Mouse (Mus musculus) testis, postnatal 14 days (tissue): Measurements from ENCODE around the gene Tshz2.

ENCODE experiments used
- DNase-seq: peaks from one replicate; pipeline ENCODE4 v3.0.0; 2021; ENCODE audit warnings: low spot score

The Tshz2 gene

DNA sequence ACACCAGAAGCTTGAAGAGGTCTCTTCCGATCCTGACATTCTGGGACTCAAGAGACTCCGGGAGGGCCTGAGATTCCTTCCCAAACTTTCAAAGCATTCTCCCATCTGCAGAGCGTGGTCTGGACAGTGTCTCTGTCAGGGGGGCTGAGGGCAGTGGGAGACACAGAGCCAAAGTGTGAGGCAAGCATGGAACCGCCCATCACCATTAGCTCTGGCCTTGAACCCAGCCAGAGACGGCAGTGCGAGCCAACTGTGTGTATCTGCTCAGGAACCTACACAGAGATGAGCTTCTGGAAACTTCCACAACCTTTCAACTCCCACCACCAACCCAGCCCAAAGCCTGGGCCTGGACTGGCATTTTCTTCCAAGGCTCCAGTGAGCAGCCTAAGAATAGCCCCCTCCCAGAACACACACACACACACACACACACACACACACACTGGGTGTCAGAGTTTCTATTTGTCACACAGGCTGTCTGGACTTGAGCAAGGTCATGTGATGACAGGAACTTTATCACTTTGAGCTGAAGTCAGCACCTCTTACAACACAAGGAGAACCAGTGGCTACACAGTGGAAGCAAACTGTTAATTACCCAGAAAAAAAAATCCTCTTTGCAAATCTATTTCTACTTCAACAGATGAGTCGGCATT is 67.2 kb downstream of the Tshz2 start:
- peak; percentile 21 for DNase-seq

DNA sequence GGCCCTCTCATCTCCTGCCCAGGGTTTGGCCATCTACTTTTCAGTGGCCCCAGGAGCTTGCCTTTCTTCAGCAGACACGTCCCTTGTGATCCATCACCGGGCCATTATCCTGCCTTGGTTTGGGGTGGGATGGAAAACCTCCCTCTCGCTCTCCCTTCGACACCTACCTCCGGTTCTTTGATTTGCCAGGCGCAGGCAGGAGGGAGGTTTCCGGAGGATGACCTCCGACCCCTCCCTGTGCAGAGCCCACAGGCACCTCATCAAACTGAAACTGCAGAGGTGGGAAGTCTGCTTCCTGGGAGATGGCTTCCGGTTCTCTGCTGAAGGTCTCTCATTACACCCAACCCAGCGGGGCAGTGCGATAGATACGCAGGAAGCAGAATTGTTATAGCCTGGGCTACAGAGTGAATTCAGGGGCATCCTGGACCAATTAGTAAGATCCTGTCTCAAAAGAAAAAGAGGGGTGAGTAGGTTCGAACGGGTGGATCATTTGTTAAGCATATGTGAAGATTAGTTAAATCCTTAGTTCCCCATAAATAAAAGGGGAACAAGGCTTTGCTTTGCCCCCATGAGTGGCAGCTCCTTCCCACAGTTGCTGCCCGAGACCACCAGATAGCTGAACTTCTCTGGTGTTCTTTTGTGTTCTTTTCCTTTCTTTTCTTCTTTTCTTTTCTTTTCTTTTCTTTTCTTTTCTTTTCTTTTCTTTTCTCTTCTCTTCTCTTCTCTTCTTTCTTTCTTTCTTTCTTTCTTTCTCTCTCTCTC is 70.1 kb downstream of the Tshz2 start:
- no peak for DNase-seq

DNA sequence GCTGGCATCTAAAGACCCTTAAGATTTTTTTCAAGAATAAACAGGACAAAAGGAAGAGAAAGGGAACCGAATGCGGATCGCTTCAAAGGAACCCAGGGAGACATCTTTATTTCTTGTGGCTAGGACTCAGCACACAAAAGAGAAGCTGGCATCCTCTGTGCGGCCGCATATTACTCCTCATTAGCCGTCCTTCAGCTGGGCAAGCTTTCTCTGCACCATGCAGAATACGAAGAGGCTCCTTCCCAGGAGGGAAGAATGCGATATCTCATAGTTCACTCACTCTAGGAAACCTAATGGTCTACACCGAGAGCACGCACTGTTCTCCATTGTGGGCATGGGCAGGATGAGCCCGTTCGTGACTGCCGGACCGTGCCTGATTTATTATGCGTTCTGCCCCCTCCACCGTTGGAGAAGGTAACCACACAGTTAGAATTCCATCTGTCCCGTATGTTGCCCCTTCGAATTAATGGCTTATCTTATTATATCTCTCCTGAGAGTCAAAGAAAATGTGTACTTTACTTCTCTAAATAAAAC is 89.0 kb downstream of the Tshz2 start:
- DNase-seq = no peak

DNA sequence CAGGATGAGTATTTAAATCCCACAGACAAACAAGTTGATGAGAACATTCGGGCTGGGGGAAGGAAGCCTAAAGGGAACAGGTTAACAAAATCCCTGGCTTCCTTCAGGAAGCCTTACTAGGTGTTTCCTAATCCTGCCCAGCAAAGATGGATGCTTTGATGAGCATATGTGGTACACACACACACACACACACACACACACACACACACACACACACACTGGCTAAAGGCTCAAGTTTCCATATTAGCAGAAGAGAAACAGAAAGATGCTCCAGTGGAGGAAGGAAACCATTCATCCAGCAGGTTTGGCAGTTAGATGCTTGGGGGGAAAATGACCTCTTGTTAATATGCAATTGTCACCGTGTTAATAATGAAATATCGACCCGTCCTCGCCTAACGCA is 89.5 kb downstream of the Tshz2 start:
- no peak for DNase-seq

DNA sequence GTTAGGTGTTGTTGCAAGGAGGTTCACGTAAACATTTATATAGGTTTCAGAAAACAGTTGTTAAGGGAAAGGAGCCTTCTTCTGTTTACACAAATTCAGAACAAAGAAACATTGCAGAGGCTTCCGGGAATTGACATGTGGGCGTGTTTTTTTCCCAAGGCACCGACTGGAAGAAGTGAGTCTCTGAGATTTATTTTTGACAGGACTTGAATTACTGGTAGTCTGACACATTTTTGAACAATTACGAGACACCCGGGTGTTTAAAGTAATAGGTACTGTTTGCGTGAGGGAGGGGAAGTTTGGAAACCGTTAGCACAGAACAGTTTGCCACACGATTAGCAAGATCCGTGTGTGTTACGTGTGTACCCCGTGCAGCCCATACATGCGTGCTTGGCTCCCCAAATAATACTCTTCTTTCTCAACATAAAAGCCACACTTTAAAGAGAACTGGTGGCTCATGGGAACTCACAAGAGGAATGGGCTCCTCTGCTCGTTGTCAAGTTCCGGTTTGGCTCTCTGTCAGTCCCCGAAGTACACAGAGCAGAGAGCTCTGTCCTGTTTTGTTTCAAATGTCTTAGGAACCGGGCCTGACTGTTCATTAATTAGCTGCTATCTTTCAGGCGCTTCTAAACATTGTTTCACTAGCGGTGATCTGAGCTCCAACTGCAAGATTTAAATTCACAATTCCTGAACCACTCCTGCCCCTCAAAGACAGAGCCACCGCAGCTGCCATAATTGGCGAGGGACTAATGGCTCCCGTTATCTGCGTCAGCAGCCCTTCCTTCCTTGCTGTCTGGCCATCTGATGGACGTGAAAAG is 91.0 kb downstream of the Tshz2 start:
- DNase-seq = no peak

DNA sequence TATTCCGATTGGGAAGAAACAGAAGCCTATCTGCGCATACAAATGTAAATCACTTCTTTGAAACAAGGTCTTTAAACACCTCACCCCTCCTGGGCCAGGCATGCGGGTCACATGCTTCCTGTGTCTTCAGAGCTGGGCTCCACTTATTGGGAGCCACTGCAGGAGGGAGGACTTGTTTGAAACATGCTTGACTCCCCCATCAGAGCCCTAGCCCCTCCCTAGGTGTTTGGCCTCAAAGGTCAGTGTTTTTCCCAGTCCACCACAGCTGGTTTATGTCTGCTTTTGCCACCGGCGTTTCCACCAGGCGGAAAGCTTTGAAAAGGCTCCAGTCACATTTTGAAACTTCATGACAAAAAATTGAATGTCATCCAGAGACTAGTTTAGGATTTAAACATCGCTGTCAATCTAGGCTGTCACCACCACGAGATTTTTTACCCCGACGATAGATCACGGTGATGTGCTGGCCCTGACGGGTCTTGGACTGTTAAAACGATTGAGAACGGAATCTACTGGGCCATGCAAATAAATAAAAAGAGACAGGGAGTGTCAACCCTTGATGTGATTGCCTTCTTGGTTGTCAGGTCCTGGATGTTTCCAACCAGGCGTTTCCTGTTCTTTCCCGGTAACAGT is 96.0 kb downstream of the Tshz2 start:
- no peak for DNase-seq

DNA sequence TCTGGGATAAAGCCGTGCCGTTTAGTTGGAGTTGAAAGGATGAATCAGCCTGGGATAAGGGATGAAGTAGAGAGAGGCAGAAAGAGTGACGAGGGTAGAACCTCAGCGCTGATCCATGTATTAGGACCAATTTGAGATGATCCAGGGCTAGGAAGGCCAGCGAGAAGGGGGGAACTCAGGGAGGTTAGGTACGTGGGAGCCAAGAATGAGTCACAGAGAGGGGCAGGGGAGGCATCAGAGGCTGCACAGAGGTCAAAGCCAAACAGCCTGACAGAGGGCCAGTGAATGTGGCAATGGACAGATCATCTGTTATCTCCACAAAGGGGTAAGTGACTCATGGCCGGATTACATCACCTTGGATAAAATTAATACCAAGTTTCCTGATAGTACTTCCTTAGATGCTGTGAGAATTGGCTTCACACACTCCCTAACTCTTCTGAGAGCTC is 97.8 kb downstream of the Tshz2 start:
- no peak for DNase-seq

DNA sequence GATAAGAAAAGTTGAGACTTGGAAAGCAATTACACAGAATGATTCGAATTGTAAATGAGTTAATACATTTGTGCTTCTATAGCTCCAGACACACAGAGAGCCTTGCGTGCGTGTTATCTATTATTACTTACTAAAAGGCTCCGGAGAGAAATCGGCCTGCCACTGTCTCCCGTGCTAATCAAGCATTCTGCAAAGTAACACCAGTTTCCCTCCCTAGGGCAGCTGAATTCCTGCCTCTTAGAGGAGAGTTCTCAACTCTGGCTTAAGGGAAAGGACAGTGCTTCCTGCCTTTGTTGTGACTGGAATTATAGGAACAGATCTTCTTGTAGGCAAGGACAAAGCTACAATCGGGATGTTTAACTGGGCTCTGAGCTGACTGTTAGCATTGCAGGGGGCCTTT is 101.2 kb downstream of the Tshz2 start:
- DNase-seq = no peak

DNA sequence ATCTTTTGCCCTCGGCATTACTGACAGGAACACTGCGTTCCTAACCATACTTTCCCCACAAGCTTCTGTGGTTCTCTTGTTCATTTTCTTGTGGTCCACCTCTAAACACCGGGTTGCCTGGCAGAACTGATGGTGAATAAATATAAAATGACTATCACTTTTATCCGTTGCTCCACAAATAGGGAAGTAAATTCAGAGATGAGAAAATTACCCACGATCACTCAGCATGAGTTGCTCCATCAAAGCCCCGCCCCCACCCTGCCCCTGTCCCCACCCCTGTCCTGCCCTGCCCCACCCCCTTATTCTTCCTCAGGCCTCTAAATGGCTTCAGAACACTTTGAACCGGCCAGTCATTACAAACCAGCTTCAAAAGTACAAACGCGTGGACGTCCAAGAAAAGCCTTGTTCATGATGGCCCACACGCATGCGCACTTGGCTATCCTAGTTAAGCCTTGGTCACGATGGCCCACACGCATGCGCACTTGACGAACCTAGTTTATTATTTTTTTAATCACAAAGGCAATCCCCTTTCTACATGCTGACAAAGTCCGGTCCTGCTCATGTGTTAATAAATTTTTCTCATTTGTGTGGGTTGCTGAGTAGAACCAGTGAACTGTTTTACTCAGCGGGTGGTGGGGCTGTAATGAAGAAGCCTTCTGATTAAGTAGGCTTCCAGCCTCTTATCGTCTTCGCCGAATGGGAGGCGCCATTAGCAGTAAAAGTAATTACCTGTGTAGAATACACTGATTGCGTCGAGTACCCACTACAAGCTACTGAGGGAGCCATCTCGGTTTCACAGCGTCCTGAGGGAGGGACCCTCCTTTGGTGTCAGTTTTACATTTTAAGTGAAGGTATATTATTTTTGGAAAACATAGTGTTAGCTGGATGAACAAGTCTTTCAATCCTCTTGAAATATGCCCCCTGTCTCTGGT is 102.9 kb downstream of the Tshz2 start:
- peak; percentile 75 for DNase-seq

DNA sequence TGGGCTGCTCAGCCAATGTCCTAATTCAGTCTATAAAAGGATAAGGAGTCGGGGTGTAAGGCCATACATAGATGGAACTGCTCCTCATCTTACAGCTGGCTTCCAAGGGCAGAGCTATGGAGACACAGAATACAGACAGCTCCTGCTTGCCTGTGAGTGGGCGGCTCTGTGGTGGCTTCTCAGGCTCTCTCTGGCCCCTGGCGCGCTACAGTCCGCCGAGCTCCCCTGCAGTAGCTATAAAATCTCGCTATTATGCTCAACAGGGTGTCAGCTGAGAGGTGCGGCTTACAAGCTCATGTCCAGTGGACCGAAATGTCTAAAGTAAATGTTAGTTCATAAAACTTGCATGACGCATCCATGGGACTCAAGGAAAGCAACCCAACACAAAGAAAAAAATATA is 108.2 kb downstream of the Tshz2 start:
- DNase-seq = no peak

DNA sequence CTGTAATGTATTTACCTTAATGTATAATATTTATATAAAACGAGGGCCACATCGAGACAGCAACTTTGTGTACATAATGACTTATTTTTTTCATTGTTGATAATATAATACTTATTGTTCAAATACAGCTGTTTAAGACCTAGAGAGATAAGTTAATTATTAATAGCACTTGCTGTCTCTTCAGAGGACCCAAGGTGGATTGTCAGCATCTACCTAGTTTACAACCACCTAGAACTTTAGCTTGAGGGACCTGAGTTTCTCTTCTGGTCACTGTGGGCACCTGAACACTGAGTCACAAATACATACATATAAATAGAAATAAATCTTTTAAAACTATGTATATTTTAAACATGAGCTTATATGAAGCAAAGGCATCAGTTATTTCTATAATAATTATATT is 110.0 kb downstream of the Tshz2 start:
- no peak for DNase-seq

DNA sequence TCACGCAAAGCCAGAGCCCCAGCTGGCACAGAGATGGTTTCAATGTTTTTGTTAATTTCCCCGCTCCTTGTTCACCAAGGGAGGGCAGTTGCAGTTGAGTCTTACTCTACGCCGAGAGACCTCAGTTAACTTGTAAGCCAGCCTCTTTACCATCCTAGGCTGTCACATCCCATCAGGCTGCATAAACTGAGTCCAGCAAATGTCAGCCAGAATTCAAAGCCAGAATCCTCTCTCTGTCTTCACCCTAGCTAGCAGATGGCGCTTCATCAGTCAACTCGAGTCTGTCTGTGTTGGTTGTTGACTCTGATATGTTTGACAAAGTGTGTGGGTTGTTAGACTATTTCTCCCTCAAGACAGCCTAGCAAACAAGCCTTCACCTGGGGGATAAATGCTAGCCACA is 110.5 kb downstream of the Tshz2 start:
- no peak for DNase-seq

DNA sequence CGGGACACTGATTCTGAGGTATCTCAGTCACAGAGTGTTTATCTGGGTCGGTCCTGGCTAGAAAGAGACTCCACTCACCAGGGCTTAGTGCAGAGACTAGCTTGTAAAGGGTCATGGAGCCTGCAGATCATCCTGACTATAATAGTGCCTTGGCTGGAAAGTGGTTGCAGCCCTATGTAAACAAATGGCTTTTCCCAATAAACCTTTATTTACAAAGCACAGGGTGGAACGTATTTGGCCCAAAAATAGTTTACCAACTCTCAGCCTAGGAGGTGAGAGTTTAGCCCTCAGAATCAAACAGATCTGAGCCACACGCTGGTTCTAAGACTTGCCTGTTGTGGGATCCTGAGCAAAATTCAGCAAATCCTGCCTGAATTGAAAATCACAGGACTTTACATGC is 111.1 kb downstream of the Tshz2 start:
- DNase-seq = no peak

DNA sequence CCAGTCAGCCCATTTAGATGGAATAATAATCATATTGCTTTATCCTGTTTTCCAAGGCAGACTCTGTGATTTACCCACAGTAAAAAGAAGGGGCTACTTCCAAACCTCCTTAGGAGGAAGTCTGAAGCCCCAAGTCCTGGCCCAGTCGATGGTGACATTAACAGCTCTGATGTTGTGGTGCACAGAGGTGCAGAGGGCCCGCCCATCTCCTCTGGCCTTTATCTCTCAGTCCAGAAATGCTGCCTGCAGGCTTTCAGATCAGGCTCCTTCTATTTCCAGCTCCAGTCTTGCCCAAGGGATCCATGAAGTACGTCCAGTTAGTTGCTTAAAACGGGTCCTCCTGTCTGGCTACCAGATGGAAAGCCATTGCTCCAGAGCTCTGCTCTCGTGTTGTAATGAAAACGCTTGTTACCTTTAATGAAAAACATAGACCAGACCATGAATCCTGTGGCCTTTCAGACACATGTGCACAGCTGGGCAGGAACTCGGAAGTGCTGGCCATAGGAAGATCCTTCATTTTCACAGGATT is 114.4 kb downstream of the Tshz2 start:
- no peak for DNase-seq

DNA sequence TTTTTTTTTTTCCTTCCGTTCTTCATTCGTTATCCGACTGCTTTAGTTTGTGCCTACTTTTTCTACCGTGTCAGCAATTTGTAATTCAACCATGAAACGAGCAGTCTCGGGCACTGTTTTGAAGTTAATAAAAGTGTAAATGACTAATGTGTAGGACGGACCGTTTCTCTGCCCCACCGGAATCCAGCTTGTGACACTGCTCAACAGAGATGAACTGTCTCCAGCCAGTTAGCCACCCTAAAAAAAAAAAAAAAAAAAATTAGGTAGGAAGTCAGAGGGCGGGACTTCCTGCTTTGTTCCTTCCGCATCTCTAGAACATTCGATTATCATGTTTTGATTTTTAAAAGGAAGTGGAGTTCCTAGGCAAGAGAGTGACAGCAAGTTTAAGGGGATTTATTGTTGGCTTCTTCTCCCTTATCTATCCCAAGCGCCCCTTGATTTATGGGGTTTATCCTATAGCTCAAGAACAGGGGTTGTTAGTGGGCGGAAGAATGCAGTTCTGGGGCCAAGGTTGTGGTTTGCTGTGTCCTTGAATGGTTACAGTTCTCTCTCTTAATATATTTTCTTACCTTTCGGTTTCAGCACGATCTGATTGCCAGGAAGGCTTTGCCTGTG is 116.6 kb downstream of the Tshz2 start:
- DNase-seq = no peak

DNA sequence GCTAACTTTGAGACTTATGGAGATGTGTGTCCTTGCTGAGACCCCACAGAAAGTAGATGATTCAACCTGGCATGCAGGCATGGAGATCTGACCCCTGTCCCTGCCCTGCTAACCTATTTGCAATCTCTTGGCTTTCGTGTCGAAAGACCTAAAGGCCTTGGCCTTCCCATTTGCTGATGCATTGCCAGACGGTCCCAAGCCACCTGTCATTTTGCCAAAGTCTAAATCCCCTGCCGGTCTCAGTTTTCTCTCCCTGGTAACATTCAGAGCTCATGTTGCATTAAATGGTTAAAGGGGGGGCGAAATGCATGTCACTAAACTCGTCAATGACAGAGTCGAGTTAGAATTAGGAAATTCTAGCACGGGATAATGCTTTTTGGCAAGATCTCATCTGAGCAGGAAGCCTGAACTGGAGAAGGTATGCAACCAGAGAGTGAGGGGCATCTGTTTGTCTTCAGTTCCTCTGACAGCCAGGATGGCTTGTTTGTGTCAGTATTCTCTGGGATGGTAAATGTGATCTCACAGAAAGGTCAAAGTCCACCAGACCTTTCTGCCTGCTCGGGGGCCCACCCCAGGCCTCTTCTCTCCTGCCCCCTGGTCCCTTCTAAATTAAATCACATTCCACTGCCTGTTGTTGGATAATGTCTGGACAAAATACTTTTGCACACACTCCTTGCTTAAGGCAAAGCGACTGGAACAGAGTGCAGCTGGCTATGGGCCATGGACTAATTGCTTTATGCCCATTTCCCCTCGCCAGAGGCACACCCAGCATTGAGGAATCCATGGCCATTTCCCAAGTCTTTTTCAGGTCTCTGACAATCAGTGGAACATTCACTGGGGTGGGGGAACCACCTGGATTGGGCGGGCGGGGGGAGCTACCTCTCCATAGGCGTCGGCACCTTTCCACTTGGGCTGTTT is 118.0 kb downstream of the Tshz2 start:
- DNase-seq = no peak

DNA sequence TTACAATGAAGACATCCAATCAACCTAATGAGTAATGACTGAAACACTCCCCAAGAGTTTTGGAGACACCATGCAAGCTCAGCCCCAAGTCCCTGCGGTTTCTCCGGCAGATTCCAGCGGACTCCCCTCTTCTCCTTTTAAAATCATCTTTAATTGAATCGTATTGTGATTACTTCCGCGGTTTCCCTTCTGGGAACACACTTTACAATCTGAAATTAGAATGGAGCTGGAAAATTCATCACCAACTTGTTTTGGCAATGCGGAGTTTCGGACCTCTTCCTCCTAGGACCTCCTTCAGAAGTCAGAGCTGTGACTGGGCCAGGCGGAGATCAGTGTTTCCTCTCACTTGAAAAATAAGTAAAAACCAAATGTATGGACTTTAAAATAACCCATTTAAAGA is 119.3 kb downstream of the Tshz2 start:
- DNase-seq = no peak

DNA sequence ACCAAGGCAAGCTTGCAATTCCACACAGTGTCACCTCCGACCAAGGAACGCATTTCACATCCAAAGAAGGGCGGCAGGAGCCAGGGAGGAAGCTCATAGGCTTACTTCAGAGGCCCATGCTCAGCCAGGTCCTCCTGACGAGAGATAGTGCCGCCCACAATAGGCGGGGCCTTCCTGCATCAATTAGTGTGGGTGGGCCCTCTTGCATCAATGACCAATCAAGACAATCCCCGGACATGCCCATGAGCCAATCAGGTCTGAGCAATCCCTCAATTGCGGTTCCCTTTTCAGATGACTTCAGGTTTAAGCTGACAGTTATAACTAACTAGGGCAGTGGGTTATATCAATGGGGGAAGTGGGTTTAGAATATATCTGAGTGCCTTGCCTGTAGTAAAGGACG is 120.6 kb downstream of the Tshz2 start:
- peak; percentile 17 for DNase-seq

DNA sequence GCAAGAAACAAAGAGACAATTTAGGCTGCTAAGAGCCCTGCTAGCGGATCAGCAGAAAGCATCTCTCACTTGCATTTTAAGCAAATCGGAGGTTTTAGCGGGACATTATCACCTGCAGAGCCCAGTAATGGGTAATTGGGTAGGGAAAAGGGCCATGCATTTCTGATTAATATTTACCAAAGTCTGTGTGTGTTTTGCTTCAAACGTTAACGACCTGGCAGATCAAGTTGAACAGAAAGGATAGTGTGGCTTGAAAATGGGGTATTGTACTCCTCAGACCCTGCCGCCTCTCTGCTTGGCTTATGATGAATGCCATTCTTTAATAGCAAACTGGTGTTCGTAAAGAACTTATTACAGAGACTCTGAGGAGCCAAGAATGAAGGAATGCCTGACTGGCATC is 122.3 kb downstream of the Tshz2 start:
- DNase-seq = no peak
